Mouse (Mus musculus): ENCODE results near the gene Elfn2.

DNA sequence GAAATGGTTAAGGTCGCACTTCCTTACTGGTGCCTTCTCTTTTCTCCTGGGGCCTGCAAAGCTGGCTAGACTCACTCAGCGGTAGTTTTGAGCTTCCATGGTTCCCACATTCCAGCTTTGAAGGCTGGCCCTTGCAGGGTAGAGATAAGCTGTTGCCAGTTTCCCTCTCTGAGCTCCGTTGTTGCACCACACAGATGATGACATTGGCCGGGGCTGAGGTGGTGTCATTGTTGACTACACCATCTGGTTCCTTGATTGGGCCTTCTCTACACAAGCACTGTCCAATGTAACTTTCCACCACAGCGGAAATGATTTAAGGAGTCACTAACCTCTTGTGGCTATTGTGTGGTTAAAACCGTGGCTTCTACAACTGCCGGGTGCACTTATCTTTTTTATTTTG, 2.0 kb upstream of the Elfn2 start:
- TF ChIP-seq CTCF (IDR thresholded peaks at IDR 0.05; ENCODE audit: low read depth) (no peak), EP300 (IDR thresholded peaks at IDR 0.05; ENCODE audit: low read depth) (no peak)
